Mouse (Mus musculus): ENCODE data around the gene Haus5. TPM values are rescaled to one million over a fixed set of nuclear protein-coding genes. Genes with fewer than 3 reads are reported as not detected.

Haus5 gene
- polyA plus RNA-seq, 1 experiment from 2014 or later: 25.2 TPM

- H3K27ac ChIP-seq: no peak overlapping the region
- no peaks in the 10 kb centered on the region for H3K36me3 ChIP-seq (ENCODE audit: insufficient read depth, low read length)
- H3K4me2 ChIP-seq (ENCODE audit: low read length): no peak overlapping the region
- H3K9me3 ChIP-seq (replicated peaks; ENCODE audit: low read length): no peaks in the 10 kb centered on the region
- WGBS: 1% methylated on average over 26 of the region's 27 CpGs
- ATAC-seq (replicated peaks; ENCODE audit: low FRiP score, low read depth) (no peak), DNase-seq (ENCODE audit: low spot score) (no peak)
- peaks cover 39% of the 10 kb centered on the region for H3K27me3 ChIP-seq (ENCODE audit: insufficient read depth, low read length)
- TF ChIP-seq CTCF (IDR thresholded peaks at IDR 0.05; ENCODE audit: low read depth): no peak
- H3K4me1 ChIP-seq (replicated peaks; ENCODE audit: insufficient read depth, low read length): peaks cover 4% of the 10 kb centered on the region; the same call in 1 of the 2 replicates
- H3K4me3 ChIP-seq (replicated peaks; ENCODE audit: low read depth, low read length): 0 out of 2 replicates have a peak overlapping the region, but pooled peaks have one; percentile 2
- H3K9ac ChIP-seq (ENCODE audit: low read depth, low read length): no peak overlapping the region
These were observed 30.9 kb downstream of the Haus5 start for GRCm38 (mm10) chr7:30633762-30634412.

- H3K4me2 ChIP-seq (ENCODE audit: low read length): no peak overlapping the region
- ATAC-seq (replicated peaks; ENCODE audit: low FRiP score, low read depth) (no peak), DNase-seq (ENCODE audit: low spot score) (no peak)
- peaks cover 17% of the 10 kb centered on the region for H3K27me3 ChIP-seq (ENCODE audit: insufficient read depth, low read length)
- no peak overlapping the region for H3K4me3 ChIP-seq (replicated peaks; ENCODE audit: low read depth, low read length)
- no peaks in the 10 kb centered on the region; the same call in 1 of the 2 replicates for H3K4me1 ChIP-seq (replicated peaks; ENCODE audit: insufficient read depth, low read length)
- H3K27ac ChIP-seq: no peak overlapping the region
- H3K36me3 ChIP-seq (ENCODE audit: insufficient read depth, low read length): no peaks in the 10 kb centered on the region; the same call in 1 of the 2 replicates
- no peak overlapping the region for H3K9ac ChIP-seq (ENCODE audit: low read depth, low read length)
- TF ChIP-seq CTCF (IDR thresholded peaks at IDR 0.05; ENCODE audit: low read depth): no peak
- H3K9me3 ChIP-seq (replicated peaks; ENCODE audit: low read length): no peaks in the 10 kb centered on the region
These were observed 35.8 kb downstream of the Haus5 start for GRCm38 (mm10) chr7:30629013-30629412.

- peaks cover 14% of the 10 kb centered on the region for H3K36me3 ChIP-seq (ENCODE audit: insufficient read depth, low read length)
- no peaks in the 10 kb centered on the region for H3K27me3 ChIP-seq (ENCODE audit: insufficient read depth, low read length)
- no peak overlapping the region for H3K4me2 ChIP-seq (ENCODE audit: low read length)
- no peak overlapping the region for H3K27ac ChIP-seq
- no peak overlapping the region for H3K4me3 ChIP-seq (replicated peaks; ENCODE audit: low read depth, low read length)
- no peak for TF ChIP-seq CTCF (IDR thresholded peaks at IDR 0.05; ENCODE audit: low read depth)
- H3K9me3 ChIP-seq (replicated peaks; ENCODE audit: low read length): no peaks in the 10 kb centered on the region
- no peak overlapping the region for H3K9ac ChIP-seq (ENCODE audit: low read depth, low read length)
- H3K4me1 ChIP-seq (replicated peaks; ENCODE audit: insufficient read depth, low read length): no peaks in the 10 kb centered on the region; the same call in 1 of the 2 replicates
- DNase-seq (ENCODE audit: low spot score) (no peak), ATAC-seq (replicated peaks; ENCODE audit: low FRiP score, low read depth) (no peak)
- WGBS: 84% methylated on average over 5 of the region's 5 CpGs
These were observed 38.1 kb downstream of the Haus5 start for GRCm38 (mm10) chr7:30626647-30627046.

- no peaks in the 10 kb centered on the region; the same call in 1 of the 2 replicates for H3K4me1 ChIP-seq (replicated peaks; ENCODE audit: insufficient read depth, low read length)
- 1% methylated on average over 44 of the region's 44 CpGs for WGBS
These were observed 39.0 kb downstream of the Haus5 start, which contains the start of gene Cox6b1 for GRCm38 (mm10) chr7:30625530-30626384. Gene Cox6b1 (minus strand): TSS chr7:30626151.

GRCm38 (mm10) chr7:30619202-30619601 is 45.6 kb downstream of the Haus5 start:
- Histone ChIP-seq H3K4me1 (replicated peaks; ENCODE audit: insufficient read depth, low read length) (no peaks in the 10 kb centered on the region), H3K27me3 (ENCODE audit: insufficient read depth, low read length) (no peaks in the 10 kb centered on the region), H3K9me3 (replicated peaks; ENCODE audit: low read length) (no peaks in the 10 kb centered on the region), H3K27ac (no peak overlapping the region), H3K4me3 (replicated peaks; ENCODE audit: low read depth, low read length) (no peak overlapping the region), H3K36me3 (ENCODE audit: insufficient read depth, low read length) (peaks cover 42% of the 10 kb centered on the region), H3K9ac (ENCODE audit: low read depth, low read length) (no peak overlapping the region), H3K4me2 (ENCODE audit: low read length) (no peak overlapping the region)
- DNase-seq (ENCODE audit: low spot score) (no peak), ATAC-seq (replicated peaks; ENCODE audit: low FRiP score, low read depth) (no peak)
- TF ChIP-seq CTCF (IDR thresholded peaks at IDR 0.05; ENCODE audit: low read depth): peak; percentile 61
- WGBS: 93% methylated on average over 3 of the region's 3 CpGs

More at GRCm38 (mm10) chr7:30625530-30626384, 39.0 kb downstream of the Haus5 start, which contains the start of gene Cox6b1:
- DNase-seq (ENCODE audit: low spot score) (peak; percentile 97), ATAC-seq (replicated peaks; ENCODE audit: low FRiP score, low read depth) (peak; percentile 92)
- H3K9ac ChIP-seq (ENCODE audit: low read depth, low read length): peak within 1 kb of the TSS; percentile 82
- no peak for TF ChIP-seq CTCF (IDR thresholded peaks at IDR 0.05; ENCODE audit: low read depth)
- H3K27me3 ChIP-seq (ENCODE audit: insufficient read depth, low read length): no peaks in the 10 kb centered on the region
- H3K4me2 ChIP-seq (ENCODE audit: low read length): peak within 1 kb of the TSS; percentile 83
- no peaks in the 10 kb centered on the region for H3K9me3 ChIP-seq (replicated peaks; ENCODE audit: low read length)
- peaks cover 17% of the 10 kb centered on the region for H3K36me3 ChIP-seq (ENCODE audit: insufficient read depth, low read length)
- H3K4me3 ChIP-seq (replicated peaks; ENCODE audit: low read depth, low read length): peak within 1 kb of the TSS; percentile 81
- H3K27ac ChIP-seq: peak within 1 kb of the TSS; percentile 74

- no peaks in the 10 kb centered on the region for H3K4me1 ChIP-seq (replicated peaks; ENCODE audit: insufficient read depth, low read length)
These were observed 46.1 kb downstream of the Haus5 start for GRCm38 (mm10) chr7:30618658-30619057.

More at GRCm38 (mm10) chr7:30618658-30619057, 46.1 kb downstream of the Haus5 start:
- Histone ChIP-seq H3K36me3 (ENCODE audit: insufficient read depth, low read length) (peaks cover 42% of the 10 kb centered on the region), H3K9ac (ENCODE audit: low read depth, low read length) (no peak overlapping the region), H3K9me3 (replicated peaks; ENCODE audit: low read length) (no peaks in the 10 kb centered on the region), H3K4me3 (replicated peaks; ENCODE audit: low read depth, low read length) (no peak overlapping the region), H3K27ac (no peak overlapping the region), H3K4me2 (ENCODE audit: low read length) (no peak overlapping the region), H3K27me3 (ENCODE audit: insufficient read depth, low read length) (no peaks in the 10 kb centered on the region)
- 96% methylated on average over 9 of the region's 9 CpGs for WGBS
- ATAC-seq (replicated peaks; ENCODE audit: low FRiP score, low read depth): no peak
- no peak for TF ChIP-seq CTCF (IDR thresholded peaks at IDR 0.05; ENCODE audit: low read depth)
- DNase-seq (ENCODE audit: low spot score): no peak
